Mouse (Mus musculus) forebrain, embryonic 16.5 days (tissue): ENCODE measurements at regions not wholly inside any gene's neighbourhood (a gene's known extent, or its start where the extent isn't known, plus 50 kb on each side); places are given as distances from the start of the nearest gene placed in this dataset.

Source experiments
- ATAC-seq: fragments of 200-750 bp; cut with Nextera tagmentation; 2 replicates; pipeline ENCODE4 v1.8.0; 2017; ENCODE audit warnings: mild to moderate bottlenecking, moderate library complexity
- H3K27ac ChIP-seq: fragments of 300-500 bp; sonication (generic); 2 replicates; pipeline ENCODE4 v1.5.1; 2014; ENCODE audit warnings: low read length, control low read depth
- H3K27me3 ChIP-seq: fragments of 300-500 bp; sonication (generic); replicated peaks from 2 replicates; pipeline ENCODE4 v1.6.1; 2014; ENCODE audit warnings: low read length; ENCODE audit not compliant: control insufficient read depth, insufficient read depth
- H3K36me3 ChIP-seq: fragments of 300-500 bp; sonication (generic); 2 replicates; pipeline ENCODE4 v1.6.1; 2014; ENCODE audit not compliant: control insufficient read depth, insufficient read depth
- H3K4me1 ChIP-seq: fragments of 300-500 bp; sonication (generic); replicated peaks from 2 replicates; pipeline ENCODE4 v1.6.1; 2014; ENCODE audit warnings: low read length; ENCODE audit not compliant: control insufficient read depth, insufficient read depth
- H3K4me2 ChIP-seq: fragments of 300-500 bp; sonication (generic); 2 replicates; pipeline ENCODE4 v1.6.1; 2014; ENCODE audit warnings: mild to moderate bottlenecking, low read length, control low read depth
- H3K4me3 ChIP-seq: fragments of 300-500 bp; sonication (generic); replicated peaks from 2 replicates; pipeline ENCODE4 v1.5.1; 2014; ENCODE audit warnings: mild to moderate bottlenecking, low read length, control low read depth
- H3K9ac ChIP-seq: fragments of 300-500 bp; sonication (generic); replicated peaks from 2 replicates; pipeline ENCODE4 v1.6.1; 2014; ENCODE audit warnings: low read depth, low read length, control low read depth
- H3K9me3 ChIP-seq: fragments of 300-500 bp; sonication (generic); 2 replicates; pipeline ENCODE4 v1.6.1; 2016; ENCODE audit warnings: low read length; ENCODE audit not compliant: control insufficient read depth
- WGBS: fragments of 180-500 bp; shearing (Covaris S2); extraction: QIAGEN DNeasy Blood & Tissue Kit; methylation state at CpG from one replicate; pipeline ENCODE4 v1.1.7; 2014; 5-methylcytosine and 5-hydroxymethylcytosine counted together

GRCm38 (mm10) chr4:142898994-142899393 is 313.8 kb downstream of the Prdm2 start:
- Histone ChIP-seq H3K4me3 (no peak overlapping the region), H3K36me3 (no peaks in the 10 kb centered on the region), H3K9ac (no peak overlapping the region), H3K4me2 (no peak overlapping the region), H3K27me3 (no peaks in the 10 kb centered on the region), H3K9me3 (no peaks in the 10 kb centered on the region), H3K4me1 (no peaks in the 10 kb centered on the region), H3K27ac (no peak overlapping the region)
- 83% methylated on average over 1 of the region's 1 CpGs for WGBS
- ATAC-seq = no peak

GRCm38 (mm10) chr4:142890711-142891110 is 322.1 kb downstream of the Prdm2 start:
- no peak overlapping the region for H3K4me2 ChIP-seq
- H3K9me3 ChIP-seq = 0 out of 2 replicates have a peak, but pooled peaks cover 5% of the 10 kb centered on the region
- H3K27ac ChIP-seq = no peak overlapping the region
- H3K27me3 ChIP-seq = no peaks in the 10 kb centered on the region
- 85% methylated on average over 1 of the region's 1 CpGs for WGBS
- no peak overlapping the region for H3K4me3 ChIP-seq
- H3K9ac ChIP-seq = no peak overlapping the region
- H3K36me3 ChIP-seq = no peaks in the 10 kb centered on the region
- ATAC-seq = no peak
- peaks cover 21% of the 10 kb centered on the region for H3K4me1 ChIP-seq

- H3K27ac ChIP-seq = no peak overlapping the region; the same call in 1 of the 2 replicates
- no peak overlapping the region for H3K9ac ChIP-seq
- no peak overlapping the region for H3K4me3 ChIP-seq
- no peak overlapping the region for H3K4me2 ChIP-seq
- WGBS = 81% methylated on average over 4 of the region's 4 CpGs
- H3K36me3 ChIP-seq = no peaks in the 10 kb centered on the region
- H3K9me3 ChIP-seq = 0 out of 2 replicates have a peak, but pooled peaks cover 5% of the 10 kb centered on the region
- H3K27me3 ChIP-seq = no peaks in the 10 kb centered on the region
- peaks cover 21% of the 10 kb centered on the region for H3K4me1 ChIP-seq
- ATAC-seq = no peak
Observed at GRCm38 (mm10) chr4:142888891-142889290, 323.9 kb downstream of the Prdm2 start.

- WGBS = 54% methylated on average over 6 of the region's 6 CpGs
- H3K4me2 ChIP-seq = no peak overlapping the region
- no peaks in the 10 kb centered on the region for H3K36me3 ChIP-seq
- no peaks in the 10 kb centered on the region for H3K27me3 ChIP-seq
- peaks cover 21% of the 10 kb centered on the region for H3K4me1 ChIP-seq
- ATAC-seq = peak; percentile 81
- no peak overlapping the region for H3K4me3 ChIP-seq
- H3K9me3 ChIP-seq = 0 out of 2 replicates have a peak, but pooled peaks cover 5% of the 10 kb centered on the region
- no peak overlapping the region for H3K9ac ChIP-seq
- peak overlapping the region; percentile 81 for H3K27ac ChIP-seq
Observed at GRCm38 (mm10) chr4:142887876-142888275, 324.9 kb downstream of the Prdm2 start.

GRCm38 (mm10) chr4:142880323-142880759 is 332.5 kb downstream of the Prdm2 start:
- 16% methylated on average over 2 of the region's 2 CpGs for WGBS
- ATAC-seq = peak; percentile 77
- no peak overlapping the region for H3K4me3 ChIP-seq
- H3K27ac ChIP-seq = no peak overlapping the region
- no peaks in the 10 kb centered on the region for H3K36me3 ChIP-seq
- H3K4me1 ChIP-seq = peaks cover 5% of the 10 kb centered on the region
- no peaks in the 10 kb centered on the region for H3K9me3 ChIP-seq
- H3K9ac ChIP-seq = no peak overlapping the region
- H3K4me2 ChIP-seq = no peak overlapping the region
- no peaks in the 10 kb centered on the region for H3K27me3 ChIP-seq

GRCm38 (mm10) chr4:142876151-142876550 is 336.6 kb downstream of the Prdm2 start:
- ATAC-seq = no peak

GRCm38 (mm10) chr4:142875105-142875504 is 337.7 kb downstream of the Prdm2 start:
- Histone ChIP-seq H3K27ac (no peak overlapping the region), H3K4me3 (no peak overlapping the region), H3K27me3 (no peaks in the 10 kb centered on the region), H3K9me3 (no peaks in the 10 kb centered on the region), H3K36me3 (no peaks in the 10 kb centered on the region), H3K9ac (no peak overlapping the region), H3K4me2 (no peak overlapping the region), H3K4me1 (no peaks in the 10 kb centered on the region; the same call in 1 of the 2 replicates)
- WGBS = 86% methylated on average over 5 of the region's 5 CpGs
- no peak for ATAC-seq

More at GRCm38 (mm10) chr4:142876151-142876550, 336.6 kb downstream of the Prdm2 start:
- Histone ChIP-seq H3K4me2 (no peak overlapping the region), H3K9ac (no peak overlapping the region), H3K4me1 (peaks cover 2% of the 10 kb centered on the region), H3K9me3 (no peaks in the 10 kb centered on the region), H3K36me3 (no peaks in the 10 kb centered on the region), H3K27me3 (no peaks in the 10 kb centered on the region), H3K4me3 (no peak overlapping the region), H3K27ac (no peak overlapping the region; the same call in 1 of the 2 replicates)
- WGBS = 86% methylated on average over 3 of the region's 3 CpGs

GRCm38 (mm10) chr4:142866341-142866740 is 346.5 kb downstream of the Prdm2 start:
- no peak overlapping the region for H3K9ac ChIP-seq
- no peak overlapping the region for H3K4me2 ChIP-seq
- no peak overlapping the region for H3K4me3 ChIP-seq
- no peaks in the 10 kb centered on the region for H3K36me3 ChIP-seq
- H3K27me3 ChIP-seq = no peaks in the 10 kb centered on the region
- WGBS = 80% methylated on average over 7 of the region's 7 CpGs
- H3K4me1 ChIP-seq = peaks cover 6% of the 10 kb centered on the region; the same call in 1 of the 2 replicates
- H3K27ac ChIP-seq = no peak overlapping the region
- ATAC-seq = no peak
- no peaks in the 10 kb centered on the region for H3K9me3 ChIP-seq

GRCm38 (mm10) chr4:142865593-142865992 is 347.2 kb downstream of the Prdm2 start:
- Histone ChIP-seq H3K9ac (no peak overlapping the region), H3K4me1 (peaks cover 6% of the 10 kb centered on the region; the same call in 1 of the 2 replicates), H3K27ac (no peak overlapping the region), H3K27me3 (no peaks in the 10 kb centered on the region), H3K36me3 (no peaks in the 10 kb centered on the region), H3K4me3 (no peak overlapping the region), H3K4me2 (no peak overlapping the region), H3K9me3 (no peaks in the 10 kb centered on the region)
- 84% methylated on average over 2 of the region's 2 CpGs for WGBS
- no peak for ATAC-seq

- ATAC-seq = no peak
- H3K4me2 ChIP-seq = no peak overlapping the region
- no peak overlapping the region for H3K4me3 ChIP-seq
- WGBS = 82% methylated on average over 5 of the region's 5 CpGs
- no peak overlapping the region for H3K9ac ChIP-seq
- H3K27me3 ChIP-seq = no peaks in the 10 kb centered on the region
- no peak overlapping the region for H3K27ac ChIP-seq
- H3K9me3 ChIP-seq = no peaks in the 10 kb centered on the region
- no peaks in the 10 kb centered on the region for H3K36me3 ChIP-seq
- H3K4me1 ChIP-seq = peaks cover 6% of the 10 kb centered on the region; the same call in 1 of the 2 replicates
Observed at GRCm38 (mm10) chr4:142863939-142864338, 348.9 kb downstream of the Prdm2 start.
